17 mouse cellular contexts compared by ENCODE assay signal in genomic region chr1:131702094-131702766, GRCm38 (mm10). TPM values are rescaled to one million over a fixed set of nuclear protein-coding genes. Genes with fewer than 3 reads are reported as not detected.
A peak's percentile ranks its signal among the peaks of the same experiment; 100 is the strongest.
DNase-seq lines count a peak whose midpoint lies in the region; ATAC-seq and TF ChIP-seq lines count a peak whose summit lies in the region.
"Had no signal": no experiment of that assay in that cellular context is flagged by ENCODE, and none has a peak within 500 bp of the region (broad histone marks: within the 10 kb centered on the region; RNA-seq: fewer than 3 reads in every experiment).

No protein-coding gene starts in this region.

- no peaks in the 10 kb centered on the region for H3K36me3 ChIP-seq in forebrain, postnatal 0 days (ENCODE audit: insufficient read depth)
- H3K36me3 ChIP-seq in forebrain, embryonic 12.5 days (replicated peaks), result no peaks in the 10 kb centered on the region
- H3K36me3 ChIP-seq in splenic B cell, adult 2 months (ENCODE audit: control insufficient read depth, insufficient read depth, low read length, poor library complexity, severe bottlenecking), result no peaks in the 10 kb centered on the region
- H3K36me3 ChIP-seq: midbrain, embryonic 12.5 days; neural tube, embryonic 13.5 days had no signal

- H3K9me3 ChIP-seq in forebrain, postnatal 0 days (ENCODE audit: low read length), result no peaks in the 10 kb centered on the region
- no peaks in the 10 kb centered on the region for H3K9me3 ChIP-seq in forebrain, embryonic 12.5 days
- H3K9me3 ChIP-seq: midbrain, embryonic 12.5 days; neural tube, embryonic 13.5 days had no signal

- no peak overlapping the region for H3K4me2 ChIP-seq in forebrain, postnatal 0 days (ENCODE audit: low read depth)
- H3K4me2 ChIP-seq in forebrain, embryonic 12.5 days, result no peak overlapping the region
- H3K4me2 ChIP-seq: midbrain, embryonic 12.5 days; neural tube, embryonic 13.5 days had no signal

- no peak overlapping the region for H3K9ac ChIP-seq in forebrain, postnatal 0 days
- H3K9ac ChIP-seq in forebrain, embryonic 12.5 days, result no peak overlapping the region
- H3K9ac ChIP-seq: midbrain, embryonic 12.5 days; neural tube, embryonic 13.5 days had no signal

- H3K4me1 ChIP-seq in forebrain, postnatal 0 days (ENCODE audit: insufficient read depth), result no peaks in the 10 kb centered on the region
- H3K4me1 ChIP-seq in forebrain, embryonic 12.5 days, result no peaks in the 10 kb centered on the region
- H3K4me1 ChIP-seq in cerebellum, adult 2 months (ENCODE audit: control insufficient read depth, insufficient read depth, low read length), result no peaks in the 10 kb centered on the region
- H3K4me1 ChIP-seq: midbrain, embryonic 12.5 days; neural tube, embryonic 13.5 days had no signal

- 71% methylated on average over 8 of the region's 8 CpGs for WGBS in forebrain, postnatal 0 days
- 81% methylated on average over 8 of the region's 8 CpGs for WGBS in forebrain, embryonic 12.5 days
- 66% methylated on average over 8 of the region's 8 CpGs for WGBS in cerebellum, adult 2 months

- ATAC-seq in forebrain, postnatal 0 days, result peak; percentile 68
- ATAC-seq in forebrain, embryonic 12.5 days (ENCODE audit: low FRiP score), result no peak
- ATAC-seq in common myeloid progenitor, adult 5-6 weeks (replicated peaks; ENCODE audit: low read depth, poor library complexity, severe bottlenecking), result peak; percentile 60

- no peak for TF ChIP-seq POLR2A in cerebellum, adult 2 months (IDR thresholded peaks at IDR 0.05; ENCODE audit: borderline replicate concordance, insufficient read depth, low read length)

- TF ChIP-seq CTCF in forebrain, postnatal 0 days (IDR thresholded peaks at IDR 0.05; ENCODE audit: low read depth), result no peak
- no peak for TF ChIP-seq CTCF in cerebellum, adult 2 months (IDR thresholded peaks at IDR 0.05; ENCODE audit: borderline replicate concordance, insufficient read depth, low read depth, low read length)

- DNase-seq in forebrain, postnatal 0 days, result peak; percentile 60
- DNase-seq in right cerebral cortex, postnatal 4 days, result peak; percentile 50
- DNase-seq in right cerebral cortex, postnatal 14 days, result no peak
- DNase-seq in splenic B cell, adult 2 months (ENCODE audit: low read depth, low spot score), result peak; percentile 72
- no peak for DNase-seq in cerebellum, adult 2 months
- no peak for DNase-seq in kidney, postnatal 14 days
- DNase-seq: embryo, embryonic 11 days; heart, postnatal 4 days; kidney, adult 18-20 months; layer of hippocampus, adult 9-11 months; right cerebral cortex, adult 18-20 months had no signal

- H3K27ac ChIP-seq in forebrain, postnatal 0 days (ENCODE audit: low read depth, low read length), result no peak overlapping the region
- H3K27ac ChIP-seq in forebrain, embryonic 12.5 days, result no peak overlapping the region
- no peak overlapping the region for H3K27ac ChIP-seq in cerebellum, adult 2 months (ENCODE audit: insufficient read depth, low read length)
- H3K27ac ChIP-seq: midbrain, embryonic 12.5 days; neural tube, embryonic 13.5 days had no signal

- no peaks in the 10 kb centered on the region for H3K27me3 ChIP-seq in forebrain, postnatal 0 days (ENCODE audit: insufficient read depth, low read length)
- no peaks in the 10 kb centered on the region for H3K27me3 ChIP-seq in forebrain, embryonic 12.5 days
- no peaks in the 10 kb centered on the region for H3K27me3 ChIP-seq in splenic B cell, adult 2 months (ENCODE audit: control insufficient read depth, insufficient read depth, low read length, poor library complexity, severe bottlenecking)
- H3K27me3 ChIP-seq in cerebellum, adult 2 months (ENCODE audit: control insufficient read depth, insufficient read depth, low read length), result no peaks in the 10 kb centered on the region
- H3K27me3 ChIP-seq: midbrain, embryonic 12.5 days; neural tube, embryonic 13.5 days had no signal

- H3K4me3 ChIP-seq in forebrain, postnatal 0 days (ENCODE audit: low read depth, low read length), result no peak overlapping the region
- H3K4me3 ChIP-seq in forebrain, embryonic 12.5 days (replicated peaks), result no peak overlapping the region
- no peak overlapping the region for H3K4me3 ChIP-seq in cerebellum, adult 2 months (replicated peaks; ENCODE audit: insufficient read depth, low read depth, low read length)
- H3K4me3 ChIP-seq: midbrain, embryonic 12.5 days; neural tube, embryonic 13.5 days had no signal

RNA-seq across cellular contexts. Expression of gene Rab7b, which starts 13.7 kb away (rescaled TPM):
- 0.29 and 0.85 TPM in 2 replicates for total RNA-seq in forebrain, postnatal 0 days (2014; rRNA removed)
- 1.3 and 1.9 TPM in 2 replicates for polyA plus RNA-seq in forebrain, postnatal 0 days (2015; fragmentation: Nextera tagmentation; extraction: Ambion mirVana)
- polyA plus RNA-seq in forebrain, embryonic 12.5 days (2016; fragmentation: Nextera tagmentation; extraction: Ambion mirVana), result 0.19 and 0.43 TPM in 2 replicates
- 10.5 and 11.4 TPM in 2 replicates for total RNA-seq in common myeloid progenitor, adult 5-6 weeks (2017)
- polyA plus RNA-seq in cerebellum, adult 2 months (2012; rRNA removed), result 4.5 and 4.8 TPM in 2 replicates

RNA-seq across cellular contexts. Expression of gene Slc26a9, which starts 41.6 kb away (rescaled TPM):
- total RNA-seq in forebrain, postnatal 0 days (2014; rRNA removed), result 0.08 and 0.67 TPM in 2 replicates
- 0.09 and 0.15 TPM in 2 replicates for polyA plus RNA-seq in forebrain, postnatal 0 days (2015; fragmentation: Nextera tagmentation; extraction: Ambion mirVana)
- not detected in 2 replicates for polyA plus RNA-seq in forebrain, embryonic 12.5 days (2016; fragmentation: Nextera tagmentation; extraction: Ambion mirVana)
- total RNA-seq in common myeloid progenitor, adult 5-6 weeks (2017), result not detected in 2 replicates
- polyA plus RNA-seq in cerebellum, adult 2 months (2012; rRNA removed), result 0.05 TPM in 2 replicates
- total RNA-seq: adrenal gland, adult 18-20 months had no signal
- polyA plus RNA-seq: limb, embryonic 11.5 days; midbrain, embryonic 12.5 days; neural tube, embryonic 13.5 days had no signal

Comparison
In these comparisons a context has a peak if more than half of its experiments do, and no peak if none do; other contexts are left out.
1. DNase-seq: peak in forebrain, postnatal 0 days (single experiment), right cerebral cortex, postnatal 4 days (single experiment) and splenic B cell, adult 2 months (single experiment); none in right cerebral cortex, postnatal 14 days (single experiment), cerebellum, adult 2 months (0 of 2) and kidney, postnatal 14 days (single experiment).